Mouse (Mus musculus): ENCODE measurements around the gene Eva1c. TPM values are rescaled to one million over a fixed set of nuclear protein-coding genes. Genes with fewer than 3 reads are reported as not detected.

Gene Eva1c
- total RNA-seq, 2 experiments from 2014 or later = 1.7 to 2.7 TPM

- intact Hi-C loops (cut with DNase I) = no loop called here
- H3K4me3 ChIP-seq = no peak overlapping the region
- H3K27ac ChIP-seq = no peak overlapping the region
- TF ChIP-seq CTCF (IDR thresholded peaks at IDR 0.05) = no peak
- no peak for DNase-seq (ENCODE audit: extremely low spot score in 1 of 2, low spot score in 2 of 2)
Measured at GRCm38 (mm10) chr16:90849262-90849661, 22.7 kb downstream of the Eva1c start.

- TF ChIP-seq CTCF (IDR thresholded peaks at IDR 0.05) = no peak
- intact Hi-C loops (cut with DNase I) = no loop called here
- no peak overlapping the region for H3K27ac ChIP-seq
- no peak overlapping the region for H3K4me3 ChIP-seq
- no peak for DNase-seq (ENCODE audit: extremely low spot score in 1 of 2, low spot score in 2 of 2)
Measured at GRCm38 (mm10) chr16:90850881-90851280, 24.4 kb downstream of the Eva1c start.

- Histone ChIP-seq H3K27ac (no peak overlapping the region), H3K4me3 (no peak overlapping the region)
- TF ChIP-seq CTCF (IDR thresholded peaks at IDR 0.05) = no peak
- intact Hi-C loops (cut with DNase I) = no loop called here
- no peak for DNase-seq (ENCODE audit: extremely low spot score in 1 of 2, low spot score in 2 of 2)
Measured at GRCm38 (mm10) chr16:90851621-90852334, 25.3 kb downstream of the Eva1c start.

GRCm38 (mm10) chr16:90856552-90857200 is 30.2 kb downstream of the Eva1c start:
- no peak for TF ChIP-seq CTCF (IDR thresholded peaks at IDR 0.05)
- H3K27ac ChIP-seq = no peak overlapping the region
- intact Hi-C loops (cut with DNase I) = no loop called here
- no peak overlapping the region for H3K4me3 ChIP-seq
- no peak for DNase-seq (ENCODE audit: extremely low spot score in 1 of 2, low spot score in 2 of 2)

GRCm38 (mm10) chr16:90858206-90858605 is 31.7 kb downstream of the Eva1c start:
- no peak for TF ChIP-seq CTCF (IDR thresholded peaks at IDR 0.05)
- intact Hi-C loops (cut with DNase I) = no loop called here
- no peak overlapping the region for H3K4me3 ChIP-seq
- H3K27ac ChIP-seq = no peak overlapping the region
- no peak for DNase-seq (ENCODE audit: extremely low spot score in 1 of 2, low spot score in 2 of 2)

GRCm38 (mm10) chr16:90863036-90863435 is 36.5 kb downstream of the Eva1c start:
- intact Hi-C loops (cut with DNase I) = no loop called here
- no peak overlapping the region for H3K4me3 ChIP-seq
- H3K27ac ChIP-seq = no peak overlapping the region
- no peak for DNase-seq (ENCODE audit: extremely low spot score in 1 of 2, low spot score in 2 of 2)
- TF ChIP-seq CTCF (IDR thresholded peaks at IDR 0.05) = no peak

GRCm38 (mm10) chr16:90863468-90864046 is 37.0 kb downstream of the Eva1c start:
- no peak for DNase-seq (ENCODE audit: extremely low spot score in 1 of 2, low spot score in 2 of 2)
- no peak for TF ChIP-seq CTCF (IDR thresholded peaks at IDR 0.05)
- no peak overlapping the region for H3K27ac ChIP-seq
- H3K4me3 ChIP-seq = no peak overlapping the region
- intact Hi-C loops (cut with DNase I) = no loop called here

GRCm38 (mm10) chr16:90864693-90865092 is 38.2 kb downstream of the Eva1c start:
- intact Hi-C loops (cut with DNase I) = no loop called here
- Histone ChIP-seq H3K4me3 (no peak overlapping the region), H3K27ac (no peak overlapping the region)
- no peak for TF ChIP-seq CTCF (IDR thresholded peaks at IDR 0.05)
- no peak for DNase-seq (ENCODE audit: extremely low spot score in 1 of 2, low spot score in 2 of 2)

GRCm38 (mm10) chr16:90865652-90866051 is 39.1 kb downstream of the Eva1c start:
- no peak for TF ChIP-seq CTCF (IDR thresholded peaks at IDR 0.05)
- DNase-seq (ENCODE audit: extremely low spot score in 1 of 2, low spot score in 2 of 2) = no peak
- Histone ChIP-seq H3K27ac (no peak overlapping the region), H3K4me3 (no peak overlapping the region)
- intact Hi-C loops (cut with DNase I) = no loop called here

GRCm38 (mm10) chr16:90868129-90868528 is 41.6 kb downstream of the Eva1c start:
- no peak for DNase-seq (ENCODE audit: extremely low spot score in 1 of 2, low spot score in 2 of 2)
- no peak for TF ChIP-seq CTCF (IDR thresholded peaks at IDR 0.05)
- no peak overlapping the region for H3K4me3 ChIP-seq
- H3K27ac ChIP-seq = no peak overlapping the region
- intact Hi-C loops (cut with DNase I) = no loop called here

GRCm38 (mm10) chr16:90869361-90869760 is 42.8 kb downstream of the Eva1c start:
- no peak for DNase-seq (ENCODE audit: extremely low spot score in 1 of 2, low spot score in 2 of 2)
- Histone ChIP-seq H3K4me3 (no peak overlapping the region), H3K27ac (no peak overlapping the region)
- intact Hi-C loops (cut with DNase I) = no loop called here
- TF ChIP-seq CTCF (IDR thresholded peaks at IDR 0.05) = no peak

- intact Hi-C loops (cut with DNase I) = no loop called here
- no peak for TF ChIP-seq CTCF (IDR thresholded peaks at IDR 0.05)
- no peak for DNase-seq (ENCODE audit: extremely low spot score in 1 of 2, low spot score in 2 of 2)
- Histone ChIP-seq H3K27ac (no peak overlapping the region), H3K4me3 (no peak overlapping the region)
Measured at GRCm38 (mm10) chr16:90872936-90873335, 46.4 kb downstream of the Eva1c start.

Measured in left cerebral cortex, adult 2 months (tissue).